Mouse (Mus musculus) cerebellum, postnatal 14 days (tissue): ENCODE results near the gene 1700013G24Rik.
"Not testable (repeated sequence)": the region's sequence is repeated elsewhere in the genome, so short reads cannot be mapped to it uniquely, and the experiment has no call there.

Source experiments
- DNase-seq, 2 experiments: peaks; one replicate each; pipeline ENCODE4 v3.0.0; 2021; ENCODE audit warnings: mixed read lengths in 2 of 2

Gene 1700013G24Rik

GRCm38 (mm10) chr4:137453234-137453767 lies at the start of gene 1700013G24Rik:
Gene 1700013G24Rik, plus strand, starts transcription at chr4:137453284.
- no peak for DNase-seq

GRCm38 (mm10) chr4:137405571-137405970 lies 47.5 kb upstream of the 1700013G24Rik start:
- DNase-seq = no peak

GRCm38 (mm10) chr4:137409691-137410090 lies 43.4 kb upstream of the 1700013G24Rik start, which contains the start of gene Cela3a:
Gene Cela3a, minus strand, starts transcription at chr4:137409791.
- DNase-seq = no peak

- not testable (repeated sequence) for DNase-seq
Observed at GRCm38 (mm10) chr4:137412185-137412709, 40.8 kb upstream of the 1700013G24Rik start.

DNA sequence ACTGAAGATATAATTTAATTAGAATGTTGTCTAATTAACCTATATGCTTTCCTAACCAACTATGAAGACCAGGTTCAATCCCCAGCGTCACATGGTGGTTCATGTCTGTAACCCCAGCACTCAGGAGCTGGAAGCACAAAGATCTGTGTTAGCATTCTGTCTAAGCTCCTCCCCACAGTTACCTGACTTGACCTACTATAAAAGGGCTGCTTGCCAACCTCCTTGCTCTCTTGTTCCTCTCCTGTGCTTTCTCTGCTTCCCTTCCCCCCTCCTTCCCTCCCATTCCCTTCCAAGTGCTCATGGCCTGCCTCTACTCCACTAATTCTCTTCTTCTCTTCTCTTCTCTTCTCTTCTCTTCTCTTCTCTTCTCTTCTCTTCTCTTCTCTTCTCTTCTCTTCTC lies 38.1 kb upstream of the 1700013G24Rik start:
- DNase-seq = no peak

DNA sequence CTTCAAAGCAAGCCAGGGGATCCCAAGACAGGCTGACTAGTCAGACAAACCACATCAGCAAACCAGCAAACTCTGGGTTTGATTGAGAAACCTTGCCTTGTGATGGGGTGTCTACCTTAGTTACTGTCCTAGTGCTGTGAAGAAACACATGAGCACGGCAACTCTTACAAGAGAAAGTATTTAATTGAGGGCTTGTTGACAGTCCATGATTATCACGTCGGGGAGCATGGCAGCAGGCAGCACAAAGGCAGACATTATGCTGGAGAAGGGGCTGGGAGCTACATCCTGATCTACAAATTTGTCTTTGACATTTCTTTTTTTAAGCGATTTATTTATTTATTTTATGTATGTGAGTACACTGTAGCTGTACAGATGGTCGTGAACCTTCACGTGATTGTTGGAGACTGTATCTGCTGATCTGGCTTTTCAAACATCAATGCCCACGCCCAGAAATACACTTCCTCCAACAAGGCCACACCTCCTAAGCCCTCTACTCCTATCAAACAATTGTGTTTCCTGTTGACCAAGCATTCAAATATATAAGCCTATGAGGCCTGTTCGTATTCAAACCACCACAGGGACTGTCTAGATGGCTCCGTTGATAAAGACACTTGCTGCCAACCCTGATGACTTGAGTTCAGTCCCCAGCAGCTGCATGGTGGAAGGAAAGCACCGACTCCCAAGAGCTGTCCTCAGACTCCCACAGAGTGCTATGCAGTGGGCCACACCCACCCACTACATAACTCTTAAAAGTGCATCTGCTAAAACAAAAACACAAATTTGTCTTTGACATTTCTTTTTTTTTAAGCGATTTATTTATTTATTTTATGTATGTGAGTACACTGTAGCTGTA lies 35.1 kb upstream of the 1700013G24Rik start:
- no peak for DNase-seq

DNA sequence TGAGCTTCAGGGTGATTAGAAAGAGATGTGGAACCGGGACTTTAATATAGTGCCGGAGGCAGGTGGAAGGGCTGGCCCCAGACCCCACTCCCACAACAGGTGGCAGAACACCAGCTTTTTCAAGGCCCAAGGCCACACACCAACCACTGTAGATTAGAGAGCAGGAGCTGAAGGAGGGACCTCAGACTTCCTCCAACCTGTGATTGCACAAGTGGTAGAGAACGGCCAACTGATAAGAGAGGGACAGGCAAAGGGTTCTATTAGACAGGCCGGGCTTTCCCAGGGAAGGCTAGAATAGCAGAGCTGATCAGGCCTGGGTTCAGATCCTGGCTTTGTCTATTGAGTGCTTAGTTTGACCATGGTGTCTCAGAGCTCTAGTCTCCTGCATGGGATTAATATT lies 22.6 kb upstream of the 1700013G24Rik start, which contains the start of gene Cela3b:
Gene Cela3b, minus strand, starts transcription at position 39 of the 400 bp plus-strand sequence.
- DNase-seq = no peak

- not testable (repeated sequence) for DNase-seq
Observed at GRCm38 (mm10) chr4:137432700-137433550, 20.2 kb upstream of the 1700013G24Rik start.

- no peak for DNase-seq
Observed at GRCm38 (mm10) chr4:137436979-137437669, 16.0 kb upstream of the 1700013G24Rik start.

DNA sequence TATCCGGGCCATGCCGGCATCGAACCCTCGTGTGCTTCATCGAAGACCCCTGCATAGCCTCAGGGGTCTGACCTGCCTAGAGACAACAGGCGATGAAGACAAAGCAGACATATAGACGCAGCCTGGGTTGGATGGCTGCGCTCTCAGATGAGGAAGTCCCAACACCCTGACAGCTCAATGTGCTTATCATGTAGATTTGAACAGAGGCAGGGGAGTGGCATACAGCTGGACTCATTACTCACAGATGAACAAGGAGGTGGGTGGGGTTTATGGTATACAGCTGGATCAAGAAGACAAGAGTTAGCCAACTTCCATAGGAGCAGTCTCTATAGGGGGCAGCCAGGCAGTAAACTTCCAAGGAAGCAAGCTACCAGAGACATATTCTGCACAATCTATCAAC lies 14.2 kb upstream of the 1700013G24Rik start:
- DNase-seq = no peak

GRCm38 (mm10) chr4:137441332-137441731 lies 11.8 kb upstream of the 1700013G24Rik start:
- DNase-seq = no peak

- DNase-seq = peak; percentile 92 to 93
Observed at GRCm38 (mm10) chr4:137443625-137444024, 9.5 kb upstream of the 1700013G24Rik start.

DNA sequence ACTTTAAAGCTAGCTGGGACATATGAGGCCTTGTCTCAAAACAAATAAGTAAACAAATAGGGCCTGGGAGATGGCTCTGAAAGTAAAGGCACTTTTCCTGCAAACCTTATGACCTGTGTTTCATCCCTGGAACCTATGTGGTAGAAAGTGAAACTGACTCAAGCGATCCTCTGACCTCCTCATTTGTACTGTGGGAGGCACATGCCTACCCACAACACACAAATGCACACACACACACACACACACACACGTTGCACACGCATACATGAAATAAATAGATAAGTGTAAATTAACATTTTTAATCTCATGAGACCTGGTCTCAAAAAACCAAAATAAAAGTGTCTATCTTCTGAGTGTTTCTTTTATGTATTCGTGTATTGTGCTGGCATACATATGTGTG lies 7.2 kb upstream of the 1700013G24Rik start:
- DNase-seq = no peak

GRCm38 (mm10) chr4:137447363-137448196 lies 5.5 kb upstream of the 1700013G24Rik start:
- DNase-seq = no peak

GRCm38 (mm10) chr4:137448197-137448596 lies 4.9 kb upstream of the 1700013G24Rik start:
- DNase-seq = peak; percentile 68 to 74

DNA sequence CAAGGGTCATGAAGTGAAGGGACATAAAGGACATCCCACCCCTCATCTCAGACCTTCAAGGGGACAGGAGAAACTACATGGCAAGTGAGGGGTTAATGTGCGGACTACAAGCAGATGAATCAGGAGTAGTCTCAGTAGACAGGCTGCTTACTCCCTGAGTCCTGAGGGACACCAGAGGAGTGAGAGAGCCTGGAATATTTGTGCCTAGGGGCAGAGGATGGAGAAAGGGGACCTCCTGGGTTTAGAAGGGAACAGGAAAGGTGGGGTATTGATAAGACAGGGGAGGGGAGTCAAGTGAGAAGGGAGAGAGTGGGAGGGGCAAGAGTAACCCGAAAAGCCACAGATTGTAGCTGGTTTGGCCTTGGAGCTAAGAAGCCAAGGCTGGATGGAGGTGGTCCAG lies 4.4 kb upstream of the 1700013G24Rik start:
- no peak for DNase-seq

DNA sequence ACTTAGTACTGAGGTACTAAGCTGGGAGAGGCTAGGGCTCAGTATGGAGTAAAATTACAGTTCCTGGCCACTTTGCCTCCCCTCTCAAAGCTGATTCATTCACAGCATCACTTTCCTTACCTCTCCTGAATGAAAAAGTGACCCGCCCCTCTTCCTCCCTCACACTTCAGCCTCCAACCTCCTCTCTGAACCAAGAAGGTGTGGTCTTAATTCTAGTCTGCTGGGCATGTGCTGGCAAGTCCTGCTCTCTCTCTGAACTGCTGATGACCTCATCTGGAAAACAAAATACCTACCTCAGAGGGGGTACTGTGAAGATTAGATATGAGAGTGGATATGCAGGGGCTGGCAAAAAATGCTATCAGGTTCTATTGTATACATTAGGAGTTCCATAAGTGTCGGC lies 4.0 kb upstream of the 1700013G24Rik start:
- DNase-seq = no peak

GRCm38 (mm10) chr4:137449715-137450114 lies 3.4 kb upstream of the 1700013G24Rik start:
- DNase-seq = peak in 1 of 2 experiments; percentile 20

DNA sequence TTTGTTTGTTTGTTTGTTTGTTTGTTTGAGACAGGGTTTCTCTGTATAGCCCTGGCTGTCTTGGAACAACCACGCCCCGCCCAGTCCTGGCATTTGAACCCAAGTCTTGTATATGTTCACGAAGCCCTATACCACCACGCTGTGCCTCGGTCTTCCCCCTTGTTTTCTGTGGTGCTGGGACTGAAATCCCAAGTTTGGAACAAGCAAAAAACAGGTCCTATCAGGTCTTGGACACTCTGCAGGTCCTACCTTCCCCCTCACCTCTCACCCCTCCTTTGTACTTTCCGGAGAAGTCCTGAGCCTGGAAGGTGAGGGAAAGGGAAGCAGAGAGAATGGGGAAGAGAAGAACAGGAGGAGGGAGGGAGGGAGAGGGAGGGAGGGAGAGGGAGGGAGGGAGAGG lies 894 bp upstream of the 1700013G24Rik start:
- DNase-seq = no peak

DNA sequence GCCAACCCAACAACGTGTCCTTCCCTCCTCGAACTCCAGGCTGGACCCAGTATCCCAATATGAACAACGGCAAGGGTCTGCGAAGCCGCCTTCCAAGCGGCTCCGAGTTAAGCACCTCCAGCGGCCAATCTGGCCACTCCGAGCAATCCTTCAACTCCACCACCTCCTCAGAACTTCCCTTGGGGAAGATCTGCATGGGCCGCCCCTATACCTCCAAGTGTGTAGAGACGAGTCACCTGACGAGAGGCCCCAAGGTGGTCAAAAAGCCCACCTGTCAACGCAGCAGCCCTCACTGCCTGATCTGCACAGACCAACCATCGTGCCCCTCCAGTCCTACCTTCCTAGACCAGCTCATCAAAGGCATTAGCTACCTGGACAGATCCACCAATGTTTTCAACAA lies 1.5 kb downstream of the 1700013G24Rik start:
- no peak for DNase-seq

DNA sequence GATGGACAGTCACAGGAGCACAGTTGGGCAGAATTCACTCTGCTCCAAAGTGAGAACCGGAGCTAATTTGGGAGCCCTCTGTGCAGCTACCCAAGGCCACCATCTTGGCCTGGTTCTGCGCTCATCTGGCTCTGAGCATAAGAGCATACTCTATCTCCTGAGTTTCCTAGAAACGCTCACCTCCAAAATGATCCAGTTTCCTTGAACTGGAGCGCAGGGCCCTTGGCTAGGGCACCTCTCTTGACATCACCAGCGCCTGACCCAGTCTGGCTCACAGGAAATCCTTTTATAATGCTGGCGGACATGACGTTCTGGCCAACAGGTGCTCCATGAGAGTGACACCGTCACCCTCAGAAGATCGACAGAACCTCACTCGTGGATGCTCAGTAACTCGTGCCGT lies 3.5 kb downstream of the 1700013G24Rik start:
- DNase-seq = no peak
